17 mouse cellular contexts compared by ENCODE assay signal in the genomic region with DNA sequence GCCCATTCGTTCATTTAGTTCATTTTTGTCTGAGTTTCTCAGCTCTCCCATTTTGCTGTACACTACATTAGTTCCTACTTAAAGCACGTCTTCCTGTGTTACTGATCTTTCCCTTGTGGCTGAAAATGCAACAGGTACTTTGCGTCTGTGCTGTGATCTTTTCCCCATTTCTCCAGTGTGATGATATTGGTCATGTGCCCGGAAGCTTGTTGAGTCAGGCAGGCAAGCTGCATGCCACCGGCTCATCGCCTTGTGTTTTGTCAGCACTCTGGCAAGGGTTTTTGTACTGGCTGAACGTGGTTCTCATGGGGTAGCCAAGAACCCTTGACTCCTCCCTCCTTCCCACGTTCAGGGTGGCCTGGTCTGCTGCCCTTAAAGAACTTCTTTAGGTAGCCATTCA. TPM values are rescaled to one million over a fixed set of nuclear protein-coding genes. Genes with fewer than 3 reads are reported as not detected.
DNase-seq lines count a peak whose midpoint lies in the region.
"Had no signal": no experiment of that assay in that cellular context is flagged by ENCODE, and none has a peak within 500 bp of the region (broad histone marks: within the 10 kb centered on the region; RNA-seq: fewer than 3 reads in every experiment).

No protein-coding gene starts in this region.

- WGBS in limb, embryonic 10.5 days, result 83% methylated on average over 8 of the region's 8 CpGs

- no peak overlapping the region for H3K27ac ChIP-seq in limb, embryonic 10.5 days
- H3K27ac ChIP-seq: embryonic facial prominence, embryonic 12.5 days; neural tube, embryonic 12.5 days had no signal

- H3K27me3 ChIP-seq in limb, embryonic 10.5 days (ENCODE audit: low read depth, poor library complexity, severe bottlenecking), result no peaks in the 10 kb centered on the region
- H3K27me3 ChIP-seq: embryonic facial prominence, embryonic 12.5 days; neural tube, embryonic 12.5 days had no signal

- no peaks in the 10 kb centered on the region for H3K9me3 ChIP-seq in limb, embryonic 10.5 days (replicated peaks)
- H3K9me3 ChIP-seq: embryonic facial prominence, embryonic 12.5 days; neural tube, embryonic 12.5 days had no signal

- intact Hi-C loops in left cerebral cortex, postnatal 4 days (cut with DNase I), result no loop called here
- intact Hi-C loops in left cerebral cortex, postnatal 14 days (cut with DNase I), result no loop called here
- intact Hi-C loops in heart, postnatal 25 days (cut with DNase I), result no loop called here

- no peak overlapping the region for H3K4me3 ChIP-seq in limb, embryonic 10.5 days
- H3K4me3 ChIP-seq: embryonic facial prominence, embryonic 12.5 days; neural tube, embryonic 12.5 days had no signal

- no peaks in the 10 kb centered on the region for H3K36me3 ChIP-seq in limb, embryonic 10.5 days
- H3K36me3 ChIP-seq: embryonic facial prominence, embryonic 12.5 days; G1E; neural tube, embryonic 12.5 days had no signal

- no peaks in the 10 kb centered on the region for H3K4me1 ChIP-seq in limb, embryonic 10.5 days
- H3K4me1 ChIP-seq: embryonic facial prominence, embryonic 12.5 days; neural tube, embryonic 12.5 days had no signal

- DNase-seq in cerebellum, postnatal 14 days, result peak; percentile 31 to 45
- DNase-seq in cerebellum, adult 11-12 months, result no peak
- DNase-seq in left cerebral cortex, postnatal 4 days, result peak; percentile 19
- DNase-seq in left cerebral cortex, postnatal 14 days (ENCODE audit: low spot score in 2 of 2), result no peak
- DNase-seq in adrenal gland, postnatal 36 days, result peak; percentile 6 to 32
- peak; percentile 2 for DNase-seq in heart, postnatal 25 days (ENCODE audit: low spot score)
- no peak for DNase-seq in thymus, postnatal 14 days
- no peak for DNase-seq in limb, embryonic 10.5 days (ENCODE audit: low spot score)
- DNase-seq: cerebellum, adult 2 months; kidney, adult 18-20 months; lung, adult 2 months; midbrain, embryonic 14.5 days; thymus, adult 2 months had no signal

RNA-seq across cellular contexts. Expression of gene Bche, which starts 1.7 kb away (rescaled TPM):
- 1 to 10 TPM; 2.7 to 3.9 TPM for total RNA-seq in left cerebral cortex, postnatal 4 days (2021)
- 1 to 10 TPM; 3.3 to 3.4 TPM for total RNA-seq in left cerebral cortex, postnatal 14 days (2021)
- 1 to 10 TPM; 6.0 TPM for total RNA-seq in adrenal gland, postnatal 36 days (2021)
- total RNA-seq in heart, postnatal 25 days (2021), result 10 to 100 TPM; 13.1 to 14.5 TPM
- 1.8 and 2.1 TPM in 2 replicates for polyA plus RNA-seq in limb, embryonic 10.5 days (2016; fragmentation: Nextera tagmentation; extraction: Ambion mirVana)
- total RNA-seq: hematopoietic stem cell, adult 5-6 weeks had no signal
- polyA plus RNA-seq: G1E had no signal

Comparison
In these comparisons a context has a peak if more than half of its experiments do, and no peak if none do; other contexts are left out.
1. DNase-seq: peak in cerebellum, postnatal 14 days (2 of 2), left cerebral cortex, postnatal 4 days (single experiment), adrenal gland, postnatal 36 days (2 of 2) and heart, postnatal 25 days (single experiment); none in cerebellum, adult 11-12 months (single experiment), left cerebral cortex, postnatal 14 days (0 of 2), thymus, postnatal 14 days (single experiment) and limb, embryonic 10.5 days (single experiment).